Mouse (Mus musculus) gastrocnemius, postnatal 4 days (tissue): ENCODE results near the gene Oxsr1. TPM values are rescaled to one million over a fixed set of nuclear protein-coding genes. Genes with fewer than 3 reads are reported as not detected.

Source experiments
- DNase-seq, 2 experiments: peaks; one replicate each; pipeline ENCODE4 v3.0.0; 2021 to 2022; ENCODE audit warnings: low spot score in 2 of 2, mixed read lengths in 2 of 2
- total RNA-seq, 2 experiments: library from RNA; stranded (reverse); gene quantifications; 2 replicates each; pipeline ENCODE4 v1.2.3; 2021

The Oxsr1 gene
- total RNA-seq, 2 experiments from 2014 or later = 36.0 to 39.1 TPM

GRCm38 (mm10) chr9:119339106-119339505 lies 16.9 kb upstream of the Oxsr1 start:
- no peak for DNase-seq

- no peak for DNase-seq
Observed at GRCm38 (mm10) chr9:119338350-119338749, 16.1 kb upstream of the Oxsr1 start.

- DNase-seq = no peak
Observed at GRCm38 (mm10) chr9:119337842-119338241, 15.6 kb upstream of the Oxsr1 start.

DNA sequence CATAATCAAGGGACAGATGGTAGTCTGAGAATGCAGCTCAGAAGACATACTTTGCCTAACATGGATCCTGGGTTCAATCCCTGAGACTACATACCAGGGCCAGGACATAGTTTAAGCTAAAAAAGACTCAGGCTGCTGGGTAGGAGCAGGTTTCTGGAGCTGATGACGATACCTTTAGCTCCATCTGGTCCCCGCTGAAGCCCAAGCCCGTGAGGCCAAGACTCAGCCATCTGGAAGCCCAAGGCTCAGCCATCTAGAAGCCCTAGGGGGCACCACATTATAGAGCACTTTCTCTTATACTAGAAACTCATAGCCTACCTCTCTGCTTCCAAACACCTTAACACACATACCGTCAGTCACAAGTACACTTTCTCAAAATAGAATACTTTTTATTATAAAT lies 13.3 kb upstream of the Oxsr1 start:
- no peak for DNase-seq

DNA sequence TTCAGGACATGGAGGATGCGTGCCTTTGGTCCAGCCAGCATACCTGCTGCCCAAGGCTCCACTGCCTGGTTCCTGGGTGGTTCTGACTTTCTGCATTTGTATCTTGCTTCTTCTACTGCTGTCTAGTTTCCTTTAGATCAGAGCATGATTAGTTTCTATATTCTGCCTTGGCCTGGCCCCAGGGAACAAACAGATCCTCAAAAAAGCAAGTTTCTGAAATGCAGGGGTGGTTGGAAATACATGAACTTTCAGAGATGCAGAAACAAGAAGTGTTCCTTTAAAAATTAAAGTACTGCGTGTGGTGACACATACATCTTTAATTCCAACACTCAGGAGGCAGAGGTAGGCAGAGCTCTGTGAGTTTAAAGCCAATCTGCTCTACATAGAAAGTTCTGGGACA lies 12.6 kb upstream of the Oxsr1 start:
- DNase-seq = no peak

- peak in 1 of 2 experiments; percentile 41 for DNase-seq
Observed at GRCm38 (mm10) chr9:119334324-119334723, 12.1 kb upstream of the Oxsr1 start.

DNA sequence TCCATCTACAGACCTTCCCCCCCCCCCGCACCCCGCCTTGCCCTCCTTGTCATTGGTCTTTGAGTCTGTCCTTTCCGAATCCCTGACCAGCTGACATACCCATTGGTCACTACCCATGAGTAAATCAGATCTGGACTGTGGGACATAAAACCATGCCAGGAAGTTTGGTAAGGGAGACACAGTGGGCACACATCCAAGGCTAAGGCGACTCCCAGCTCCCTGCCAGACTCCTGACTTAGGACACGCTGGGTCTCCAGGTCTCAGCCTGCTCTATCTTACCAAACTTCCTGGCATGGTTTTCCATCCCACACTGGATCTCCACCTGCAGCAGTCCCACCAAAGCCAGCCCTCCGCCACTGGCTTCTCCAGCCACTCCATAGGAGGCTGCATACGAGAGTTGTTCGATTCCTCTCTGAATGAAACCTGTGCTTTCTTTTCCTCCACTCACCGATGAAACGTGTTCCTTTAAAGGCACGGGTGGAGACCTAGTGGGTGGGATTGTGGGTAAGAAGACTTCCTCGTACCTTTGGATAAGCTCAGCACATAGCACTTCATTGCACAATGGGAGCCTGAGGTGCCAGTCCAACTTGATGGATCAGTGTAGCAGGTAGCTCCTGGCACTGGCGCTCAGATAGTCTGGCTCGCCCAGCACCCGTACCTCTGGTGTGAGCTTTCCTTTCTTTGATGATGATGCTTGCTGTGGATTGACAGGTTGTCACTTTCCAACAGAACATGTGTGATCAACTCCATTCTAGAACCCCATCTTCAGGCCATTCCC lies 8.1 kb upstream of the Oxsr1 start:
- no peak for DNase-seq

GRCm38 (mm10) chr9:119328488-119328887 lies 6.3 kb upstream of the Oxsr1 start:
- DNase-seq = no peak

DNA sequence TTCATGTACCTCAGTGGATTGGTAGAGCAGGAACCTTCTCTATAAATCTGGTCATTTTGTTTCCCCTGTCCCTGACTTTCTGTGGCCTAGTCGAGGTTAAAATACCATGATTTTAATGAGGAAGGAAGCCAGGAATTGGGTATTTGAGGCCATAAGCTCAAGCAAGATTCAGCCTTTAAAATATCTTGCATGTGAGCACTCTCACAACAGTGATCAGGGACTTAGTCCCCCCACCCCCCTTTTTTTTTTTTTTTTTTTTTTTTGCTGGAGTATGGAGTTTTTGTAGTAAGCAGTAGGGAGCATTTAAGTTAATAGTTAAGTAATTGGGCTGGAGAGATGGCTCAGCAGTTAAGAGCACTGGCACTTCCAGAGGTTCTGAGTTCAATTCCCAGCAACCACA lies 1.9 kb upstream of the Oxsr1 start:
- DNase-seq = no peak

GRCm38 (mm10) chr9:119323260-119323645 lies 1.0 kb upstream of the Oxsr1 start:
- no peak for DNase-seq

GRCm38 (mm10) chr9:119321392-119322229 lies 616 bp downstream of the Oxsr1 start:
- no peak for DNase-seq

GRCm38 (mm10) chr9:119320946-119321345 lies 1.3 kb downstream of the Oxsr1 start:
- no peak for DNase-seq

GRCm38 (mm10) chr9:119320446-119320845 lies 1.8 kb downstream of the Oxsr1 start:
- no peak for DNase-seq

- DNase-seq = no peak
Observed at GRCm38 (mm10) chr9:119318891-119319290, 3.3 kb downstream of the Oxsr1 start.

DNA sequence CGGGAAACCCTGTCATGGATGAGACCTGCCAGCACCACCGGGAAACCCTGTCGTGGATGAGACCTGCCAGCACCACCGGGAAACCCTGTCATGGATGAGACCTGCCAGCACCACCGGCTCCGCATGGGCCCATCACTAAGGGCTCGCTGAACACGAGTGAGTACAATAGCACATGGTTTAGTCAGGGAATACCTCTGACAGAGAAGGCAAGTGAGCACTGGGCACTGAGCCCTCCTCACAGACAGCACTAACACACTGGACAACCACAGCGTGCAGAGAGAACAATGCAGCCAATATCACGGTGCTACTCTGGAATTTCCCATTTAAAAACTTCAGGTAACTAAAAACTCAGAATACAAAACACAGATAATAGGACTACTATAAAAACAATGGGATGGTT lies 9.1 kb downstream of the Oxsr1 start:
- DNase-seq = no peak

DNA sequence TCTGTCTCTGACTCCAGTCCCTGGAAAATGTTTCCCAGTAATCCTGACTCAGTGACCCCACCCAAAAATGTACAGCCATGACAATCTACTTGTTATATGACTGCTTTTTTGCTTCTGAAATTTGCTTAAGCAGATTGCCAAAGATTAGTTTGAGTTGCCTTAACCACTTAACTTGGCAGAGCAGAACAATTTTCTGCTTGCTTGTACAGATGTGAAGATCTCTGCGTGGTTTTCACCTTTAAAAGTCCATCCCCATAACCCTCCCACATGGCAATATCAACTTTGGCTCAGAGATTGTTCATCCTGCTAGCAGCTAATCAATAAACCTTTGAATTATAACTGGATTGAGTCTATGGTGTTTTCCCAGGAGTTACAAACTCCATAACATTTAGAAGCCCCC lies 13.2 kb downstream of the Oxsr1 start:
- no peak for DNase-seq

DNA sequence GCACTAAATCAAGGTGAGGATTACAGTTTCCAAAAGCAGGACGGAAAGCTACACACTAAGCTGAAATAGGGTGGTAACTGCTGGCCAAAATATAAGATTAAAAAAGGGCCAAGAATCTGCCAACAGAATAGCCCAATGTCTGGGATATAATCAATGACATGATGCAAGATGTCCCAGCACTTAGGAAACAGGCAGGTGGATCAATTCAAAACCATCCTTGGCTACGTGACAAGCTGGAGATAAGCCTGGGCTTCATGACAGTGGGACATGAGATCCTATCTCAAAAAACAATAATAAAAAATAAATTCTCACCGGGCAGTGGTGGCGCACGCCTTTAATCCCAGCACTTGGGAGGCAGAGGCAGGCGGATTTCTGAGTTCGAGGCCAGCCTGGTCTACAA lies 16.4 kb downstream of the Oxsr1 start:
- DNase-seq = no peak

DNA sequence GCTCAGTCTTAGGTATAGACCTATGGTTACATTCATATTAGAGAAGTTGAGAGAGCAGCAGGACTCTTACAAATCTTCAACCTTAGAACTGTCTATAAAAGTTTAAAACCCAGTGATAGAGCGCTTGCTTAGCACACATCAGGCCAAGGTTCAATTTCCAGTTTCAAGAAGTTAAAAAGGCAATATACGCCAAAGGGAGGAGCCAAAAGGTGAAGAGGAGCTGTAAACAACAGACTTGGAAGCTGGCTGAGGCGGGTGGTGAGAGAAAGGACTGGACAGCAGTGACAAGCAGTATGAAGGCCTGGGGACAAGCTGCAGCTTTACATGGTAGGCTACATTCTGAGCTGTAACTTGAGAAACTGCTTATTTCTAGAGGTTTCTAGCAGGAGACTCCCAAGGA lies 23.7 kb downstream of the Oxsr1 start:
- no peak for DNase-seq

- DNase-seq = no peak
Observed at GRCm38 (mm10) chr9:119297696-119298095, 24.5 kb downstream of the Oxsr1 start.

DNA sequence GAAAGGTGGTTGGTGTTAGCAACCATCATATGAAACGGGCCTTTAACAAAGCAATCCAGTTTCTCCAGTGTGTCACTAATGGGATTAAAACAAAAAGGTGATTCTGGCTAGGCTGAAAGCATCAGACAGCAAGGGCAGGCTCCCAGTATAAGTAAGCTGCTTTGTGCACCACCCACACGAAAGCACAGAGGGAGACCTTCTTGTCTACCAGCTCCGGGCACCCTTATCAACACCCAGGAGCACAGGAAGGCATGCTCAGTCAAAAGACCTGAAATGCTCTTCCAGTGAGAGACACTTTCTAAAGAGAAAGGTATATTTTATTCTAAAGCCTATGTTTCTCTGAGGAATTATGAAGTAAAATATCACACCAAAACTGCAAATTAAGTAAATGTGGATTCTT lies 31.4 kb downstream of the Oxsr1 start:
- DNase-seq = no peak

GRCm38 (mm10) chr9:119280894-119281682 lies 41.1 kb downstream of the Oxsr1 start:
- DNase-seq = no peak

- no peak for DNase-seq
Observed at GRCm38 (mm10) chr9:119278031-119278430, 44.2 kb downstream of the Oxsr1 start.
